Mouse (Mus musculus) left cerebral cortex, postnatal 14 days (tissue): ENCODE results near the gene Ndst4. TPM values are rescaled to one million over a fixed set of nuclear protein-coding genes. Genes with fewer than 3 reads are reported as not detected.

ENCODE experiments used
- DNase-seq, 2 experiments: peaks; one replicate each; pipeline ENCODE4 v3.0.0; 2021 to 2022; ENCODE audit warnings: low spot score in 2 of 2, mixed read lengths in 1 of 2
- intact Hi-C: fragments of 180-260 bp; cut with DNase I; formaldehyde crosslinking; loops from one replicate; pipeline ENCODE4 v1.15.1; 2025
- total RNA-seq, 2 experiments: library from RNA; stranded (reverse); gene quantifications; 2 replicates each; pipeline ENCODE4 v1.2.3; 2021

Ndst4 gene
- total RNA-seq, 2 experiments from 2014 or later = 4.5 to 7.3 TPM

- intact Hi-C loops = no loop called here
These were observed 283.7 kb downstream of the Ndst4 start for GRCm38 (mm10) chr3:125687601-125688000.

DNA sequence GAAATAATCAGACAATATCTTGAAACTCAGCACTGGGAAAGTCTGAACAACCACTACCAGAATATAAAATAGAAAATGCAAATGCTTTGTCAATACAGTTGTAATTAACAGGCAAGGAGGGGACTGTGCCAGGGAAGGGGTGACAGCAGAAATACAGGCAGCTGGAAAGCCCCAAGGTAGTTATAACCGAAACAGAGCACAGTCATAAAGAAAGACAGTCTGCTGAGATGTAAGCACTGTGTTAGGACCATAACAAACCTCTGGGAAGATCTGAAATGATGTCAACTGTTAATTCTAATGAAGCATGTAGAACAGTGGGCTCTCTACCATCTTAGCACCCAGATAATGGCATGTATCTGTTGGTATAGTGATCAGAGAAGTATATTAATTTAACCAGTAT is 287.1 kb downstream of the Ndst4 start:
- intact Hi-C loops = no loop called here
- no peak for DNase-seq

More at GRCm38 (mm10) chr3:125687601-125688000, 283.7 kb downstream of the Ndst4 start:
- DNase-seq = no peak

GRCm38 (mm10) chr3:125722953-125723352 is 319.1 kb downstream of the Ndst4 start:
- no peak for DNase-seq
- intact Hi-C loops = no loop called here

GRCm38 (mm10) chr3:125734945-125735344 is 331.1 kb downstream of the Ndst4 start:
- intact Hi-C loops = no loop called here
- no peak for DNase-seq

- intact Hi-C loops = no loop called here
- no peak for DNase-seq
These were observed 340.7 kb downstream of the Ndst4 start for GRCm38 (mm10) chr3:125744468-125745141.

- intact Hi-C loops = no loop called here
- no peak for DNase-seq
These were observed 341.2 kb downstream of the Ndst4 start for GRCm38 (mm10) chr3:125745142-125745496.

DNA sequence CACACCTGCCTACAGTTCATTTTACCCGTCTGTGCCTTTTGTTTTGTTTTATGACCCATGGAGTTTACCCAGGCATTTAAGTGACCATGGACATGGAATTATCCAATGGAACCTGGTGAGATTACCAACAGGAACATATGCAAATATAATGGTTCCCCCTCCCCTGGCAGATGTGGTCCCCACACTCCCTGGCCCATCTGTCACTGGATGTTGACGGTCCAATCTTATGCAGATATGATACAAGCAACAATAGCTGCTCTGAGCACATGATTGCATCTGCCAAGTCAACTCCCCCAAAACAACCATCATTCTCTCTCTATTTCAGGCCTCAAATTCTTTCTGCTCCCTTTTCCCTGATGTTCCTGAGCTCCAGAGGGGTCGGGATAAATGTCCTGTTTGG is 342.5 kb downstream of the Ndst4 start:
- intact Hi-C loops = no loop called here
- no peak for DNase-seq

DNA sequence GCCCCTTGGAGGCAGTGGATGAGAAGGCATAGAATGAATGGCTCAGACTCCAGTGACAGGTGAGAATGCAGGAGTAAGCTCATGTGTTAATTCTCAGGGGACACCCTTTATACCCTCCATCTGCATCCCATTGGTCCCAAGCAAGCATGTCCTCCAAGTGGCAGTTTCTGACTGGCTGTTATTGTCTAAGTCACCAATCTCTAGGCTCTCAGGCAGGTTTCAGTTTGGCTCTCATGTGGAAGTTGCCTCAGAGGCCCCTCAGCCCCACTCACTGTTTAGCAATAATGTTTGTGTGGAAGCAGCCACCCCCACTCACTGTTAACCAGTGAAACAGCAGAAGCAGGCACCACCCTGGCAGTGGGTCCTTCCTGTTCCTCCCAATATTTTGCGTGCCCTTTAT is 353.0 kb downstream of the Ndst4 start:
- peak in 1 of 2 experiments; percentile 1 for DNase-seq
- intact Hi-C loops = no loop called here

- intact Hi-C loops = no loop called here
- DNase-seq = no peak
These were observed 356.8 kb downstream of the Ndst4 start for GRCm38 (mm10) chr3:125760711-125761110.
